ENCODE assay signal across 8 mouse cellular contexts in the genomic region with DNA sequence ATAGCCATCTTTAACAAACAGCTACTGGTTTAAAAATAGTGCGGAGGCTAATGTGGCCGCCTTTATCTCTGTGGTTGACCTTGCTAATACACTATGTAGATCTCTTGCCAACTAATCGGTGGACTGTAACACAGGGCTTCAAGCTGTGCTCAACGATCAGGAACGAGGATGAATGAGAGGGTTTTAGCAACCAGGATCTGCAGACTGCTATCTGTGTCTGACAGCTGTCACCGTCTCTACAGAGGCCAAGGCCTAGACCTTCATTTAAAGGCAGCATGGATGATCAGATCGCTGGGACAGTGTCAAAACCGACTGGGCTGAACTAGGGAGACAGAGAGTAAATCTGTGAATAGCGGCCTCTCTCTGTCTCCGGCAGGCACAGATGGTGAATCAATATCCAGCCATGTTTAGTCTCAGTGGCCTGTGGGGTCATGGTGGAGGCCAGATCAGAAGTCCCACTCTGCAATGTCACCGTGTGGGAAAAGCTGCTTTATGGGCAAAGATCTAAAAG.
DNase-seq lines count a peak whose midpoint lies in the region.

No protein-coding gene starts in this region.

- H3K36me3 ChIP-seq in heart, embryonic 10.5 days: no peaks in the 10 kb centered on the region

- 38% methylated on average over 11 of the region's 11 CpGs for WGBS in heart, embryonic 10.5 days

- no peak overlapping the region for H3K4me3 ChIP-seq in heart, embryonic 10.5 days

- DNase-seq in Muller cell, postnatal 12 days (ENCODE audit: inconsistent ontology term): peak; percentile 60
- DNase-seq in adrenal gland, postnatal 10 days: peak; percentile 27
- no peak for DNase-seq in heart, embryonic 10.5 days (ENCODE audit: low spot score)
- DNase-seq in kidney, postnatal 14 days: peak; percentile 56
- DNase-seq in spleen, adult 12 weeks (ENCODE audit: low spot score): no peak
- DNase-seq in layer of hippocampus, adult 9-11 months: no peak
- no peak for DNase-seq in urinary bladder, postnatal 25 days (ENCODE audit: low spot score)
- no peak for DNase-seq in left cerebral cortex, adult 11 months (ENCODE audit: low spot score)

- peak overlapping the region; percentile 78 for H3K27ac ChIP-seq in heart, embryonic 10.5 days

- no peaks in the 10 kb centered on the region for H3K27me3 ChIP-seq in heart, embryonic 10.5 days (ENCODE audit: insufficient read depth, poor library complexity, severe bottlenecking)

- no peaks in the 10 kb centered on the region for H3K9me3 ChIP-seq in heart, embryonic 10.5 days

- H3K4me1 ChIP-seq in heart, embryonic 10.5 days: peaks cover 37% of the 10 kb centered on the region

Comparison
In these comparisons a context has a peak if more than half of its experiments do, and no peak if none do; other contexts are left out.
1. DNase-seq: peak in Muller cell, postnatal 12 days (single experiment), adrenal gland, postnatal 10 days (single experiment) and kidney, postnatal 14 days (single experiment); none in heart, embryonic 10.5 days (single experiment), spleen, adult 12 weeks (single experiment), layer of hippocampus, adult 9-11 months (single experiment), urinary bladder, postnatal 25 days (single experiment) and left cerebral cortex, adult 11 months (single experiment).